ENCODE assay signal across 10 mouse cellular contexts in the genomic region with DNA sequence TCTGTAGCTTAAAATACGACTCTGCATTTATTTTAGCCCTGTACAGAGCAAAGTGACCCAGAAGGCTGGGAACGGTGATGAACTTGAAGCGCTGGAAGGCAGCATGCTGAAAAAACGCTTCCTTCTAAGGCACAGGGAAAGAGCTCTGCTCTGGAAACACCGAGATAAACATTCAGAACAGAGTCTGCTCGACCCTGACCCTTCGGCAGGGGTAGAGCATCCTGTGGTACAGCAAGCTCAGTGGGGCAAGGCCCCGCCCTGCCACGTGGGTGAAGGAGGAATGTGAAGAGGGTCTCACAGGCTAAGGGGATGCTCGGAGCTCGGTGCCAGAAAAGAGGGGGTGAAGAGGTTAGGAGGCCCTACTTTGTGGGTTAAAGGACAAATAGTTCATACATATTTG. TPM values are rescaled to one million over a fixed set of nuclear protein-coding genes. Genes with fewer than 3 reads are reported as not detected.
A peak's percentile ranks its signal among the peaks of the same experiment; 100 is the strongest.
DNase-seq lines count a peak whose midpoint lies in the region; ATAC-seq lines count a peak whose summit lies in the region.
"Had no signal": no experiment of that assay in that cellular context is flagged by ENCODE, and none has a peak within 500 bp of the region (broad histone marks: within the 10 kb centered on the region; RNA-seq: fewer than 3 reads in every experiment).

No protein-coding gene starts in this region.

- H3K9me3 ChIP-seq in limb, embryonic 11.5 days (ENCODE audit: control insufficient read depth, low read length), result no peaks in the 10 kb centered on the region
- no peaks in the 10 kb centered on the region for H3K9me3 ChIP-seq in limb, embryonic 10.5 days (replicated peaks)
- no peaks in the 10 kb centered on the region for H3K9me3 ChIP-seq in intestine, embryonic 16.5 days (ENCODE audit: control insufficient read depth, low read length)
- H3K9me3 ChIP-seq in stomach, embryonic 16.5 days (replicated peaks; ENCODE audit: control insufficient read depth, low read length), result no peaks in the 10 kb centered on the region
- no peaks in the 10 kb centered on the region for H3K9me3 ChIP-seq in forebrain, embryonic 15.5 days

- no peak for ATAC-seq in limb, embryonic 11.5 days (ENCODE audit: insufficient number of reproducible peaks, low FRiP score, low TSS enrichment, low read depth)
- ATAC-seq in intestine, embryonic 16.5 days, result no peak
- ATAC-seq in stomach, embryonic 16.5 days (ENCODE audit: insufficient read depth, low FRiP score), result no peak
- ATAC-seq in forebrain, embryonic 15.5 days (replicated peaks), result no peak

- 0 out of 2 replicates have a peak overlapping the region, but pooled peaks have one; percentile 10 for H3K4me2 ChIP-seq in limb, embryonic 11.5 days (ENCODE audit: low read depth, severe bottlenecking)
- H3K4me2 ChIP-seq in intestine, embryonic 16.5 days (ENCODE audit: low read depth, low read length), result peak overlapping the region; percentile 77; the same call in 1 of the 2 replicates
- peak overlapping the region; percentile 74 for H3K4me2 ChIP-seq in stomach, embryonic 16.5 days (ENCODE audit: low read depth, low read length)
- no peak overlapping the region for H3K4me2 ChIP-seq in forebrain, embryonic 15.5 days (replicated peaks)

- H3K4me1 ChIP-seq in limb, embryonic 11.5 days (ENCODE audit: control insufficient read depth, insufficient read depth, low read length), result no peaks in the 10 kb centered on the region
- H3K4me1 ChIP-seq in limb, embryonic 10.5 days, result peaks cover 30% of the 10 kb centered on the region
- peaks cover 17% of the 10 kb centered on the region for H3K4me1 ChIP-seq in intestine, embryonic 16.5 days (ENCODE audit: control insufficient read depth, insufficient read depth, low read length)
- H3K4me1 ChIP-seq in stomach, embryonic 16.5 days (ENCODE audit: control insufficient read depth, insufficient read depth, low read length), result peaks cover 12% of the 10 kb centered on the region
- H3K4me1 ChIP-seq in forebrain, embryonic 15.5 days, result peaks cover 8% of the 10 kb centered on the region; the same call in 1 of the 2 replicates

- no peak overlapping the region for H3K4me3 ChIP-seq in limb, embryonic 11.5 days (ENCODE audit: low read depth, low read length)
- H3K4me3 ChIP-seq in limb, embryonic 10.5 days, result no peak overlapping the region
- no peak overlapping the region; the same call in 1 of the 2 replicates for H3K4me3 ChIP-seq in intestine, embryonic 16.5 days (ENCODE audit: low read length)
- H3K4me3 ChIP-seq in stomach, embryonic 16.5 days (replicated peaks; ENCODE audit: low read length), result no peak overlapping the region; the same call in 1 of the 2 replicates
- no peak overlapping the region for H3K4me3 ChIP-seq in forebrain, embryonic 15.5 days

- no peak overlapping the region for H3K9ac ChIP-seq in limb, embryonic 11.5 days (ENCODE audit: low read length)
- H3K9ac ChIP-seq in intestine, embryonic 16.5 days (ENCODE audit: low read depth, low read length), result peak overlapping the region; percentile 38; the same call in 1 of the 2 replicates
- no peak overlapping the region; the same call in 1 of the 2 replicates for H3K9ac ChIP-seq in stomach, embryonic 16.5 days (ENCODE audit: low read length)
- no peak overlapping the region for H3K9ac ChIP-seq in forebrain, embryonic 15.5 days (replicated peaks)

- no peak overlapping the region for H3K27ac ChIP-seq in limb, embryonic 11.5 days (replicated peaks; ENCODE audit: low read depth, low read length)
- no peak overlapping the region for H3K27ac ChIP-seq in limb, embryonic 10.5 days
- no peak overlapping the region for H3K27ac ChIP-seq in intestine, embryonic 16.5 days (ENCODE audit: low read length)
- peak overlapping the region; percentile 44; the same call in 1 of the 2 replicates for H3K27ac ChIP-seq in stomach, embryonic 16.5 days (ENCODE audit: low read length)
- no peak overlapping the region for H3K27ac ChIP-seq in forebrain, embryonic 15.5 days (replicated peaks)

- DNase-seq in heart, adult 11 months, result peak; percentile 92
- DNase-seq in heart, adult 8-10 months (ENCODE audit: low spot score), result no peak
- no peak for DNase-seq in limb, embryonic 11.5 days (ENCODE audit: low spot score)
- no peak for DNase-seq in limb, embryonic 10.5 days (ENCODE audit: low spot score)
- no peak for DNase-seq in spleen, postnatal 10 days (ENCODE audit: low spot score in 2 of 2)
- DNase-seq: layer of hippocampus, postnatal 36 days had no signal

- no peaks in the 10 kb centered on the region for H3K36me3 ChIP-seq in limb, embryonic 11.5 days (ENCODE audit: control insufficient read depth, insufficient read depth, low read length)
- no peaks in the 10 kb centered on the region for H3K36me3 ChIP-seq in limb, embryonic 10.5 days
- H3K36me3 ChIP-seq in intestine, embryonic 16.5 days (ENCODE audit: control insufficient read depth, insufficient read depth, low read length), result no peaks in the 10 kb centered on the region
- no peaks in the 10 kb centered on the region for H3K36me3 ChIP-seq in stomach, embryonic 16.5 days (ENCODE audit: control insufficient read depth, insufficient read depth, low read length)
- no peaks in the 10 kb centered on the region for H3K36me3 ChIP-seq in forebrain, embryonic 15.5 days

- no peaks in the 10 kb centered on the region for H3K27me3 ChIP-seq in limb, embryonic 11.5 days (ENCODE audit: control insufficient read depth, insufficient read depth, low read length)
- H3K27me3 ChIP-seq in limb, embryonic 10.5 days (ENCODE audit: low read depth, poor library complexity, severe bottlenecking), result no peaks in the 10 kb centered on the region
- H3K27me3 ChIP-seq in intestine, embryonic 16.5 days (replicated peaks; ENCODE audit: control insufficient read depth, insufficient read depth, low read length), result no peaks in the 10 kb centered on the region
- no peaks in the 10 kb centered on the region for H3K27me3 ChIP-seq in stomach, embryonic 16.5 days (ENCODE audit: control insufficient read depth, insufficient read depth, low read length)
- no peaks in the 10 kb centered on the region for H3K27me3 ChIP-seq in forebrain, embryonic 15.5 days

- 39% methylated on average over 11 of the region's 11 CpGs for WGBS in limb, embryonic 11.5 days
- WGBS in limb, embryonic 10.5 days, result 39% methylated on average over 11 of the region's 11 CpGs
- 21% methylated on average over 11 of the region's 11 CpGs for WGBS in intestine, embryonic 16.5 days
- WGBS in stomach, embryonic 16.5 days, result 20% methylated on average over 11 of the region's 11 CpGs
- 58% methylated on average over 11 of the region's 11 CpGs for WGBS in forebrain, embryonic 15.5 days

RNA-seq across cellular contexts. Expression of a gene that starts 1.6 kb away (rescaled TPM):
- 10 to 100 TPM in 1 of 4 experiments, 1 to 10 TPM in 3; 8.9 to 10.3 (median 9.2) TPM for total RNA-seq in heart, adult 8-10 months (2022)
- 25.1 and 26.0 TPM in 2 replicates for polyA plus RNA-seq in limb, embryonic 11.5 days (2014; fragmentation: Nextera tagmentation; extraction: Ambion mirVana)
- polyA plus RNA-seq in limb, embryonic 10.5 days (2016; fragmentation: Nextera tagmentation; extraction: Ambion mirVana), result 19.4 and 22.0 TPM in 2 replicates
- 34.2 and 34.3 TPM in 2 replicates for polyA plus RNA-seq in intestine, embryonic 16.5 days (2015; fragmentation: Nextera tagmentation; extraction: Ambion mirVana)
- 25.8 and 27.5 TPM in 2 replicates for polyA plus RNA-seq in stomach, embryonic 16.5 days (2015; fragmentation: Nextera tagmentation; extraction: Ambion mirVana)
- polyA plus RNA-seq in forebrain, embryonic 15.5 days (2015; fragmentation: Nextera tagmentation; extraction: Ambion mirVana), result 8.1 and 8.7 TPM in 2 replicates

RNA-seq across cellular contexts. Expression of a gene that starts 48.0 kb away (rescaled TPM):
- under 1 TPM in 3 of 4 experiments, not detected in 1; 0.19 to 0.22 (median 0.19) TPM for total RNA-seq in heart, adult 8-10 months (2022)
- polyA plus RNA-seq in limb, embryonic 11.5 days (2014; fragmentation: Nextera tagmentation; extraction: Ambion mirVana), result not detected in 2 replicates
- polyA plus RNA-seq in limb, embryonic 10.5 days (2016; fragmentation: Nextera tagmentation; extraction: Ambion mirVana), result 0.10 TPM in 1 of 2 replicates, not detected in the other
- 27.7 and 32.4 TPM in 2 replicates for polyA plus RNA-seq in intestine, embryonic 16.5 days (2015; fragmentation: Nextera tagmentation; extraction: Ambion mirVana)
- polyA plus RNA-seq in stomach, embryonic 16.5 days (2015; fragmentation: Nextera tagmentation; extraction: Ambion mirVana), result 56.6 and 69.2 TPM in 2 replicates
- polyA plus RNA-seq in forebrain, embryonic 15.5 days (2015; fragmentation: Nextera tagmentation; extraction: Ambion mirVana), result 0.36 and 0.38 TPM in 2 replicates
- total RNA-seq: neutrophil, adult 5-6 weeks had no signal

Comparison
In these comparisons a context has a peak if more than half of its experiments do, and no peak if none do; other contexts are left out.
1. RNA of a gene that starts 48.0 kb away (polyA plus RNA-seq): 56.6 to 69.2 TPM in stomach, embryonic 16.5 days and 27.7 to 32.4 TPM in intestine, embryonic 16.5 days; 0.36 to 0.38 TPM in forebrain, embryonic 15.5 days, not detected in limb, embryonic 11.5 days and 0.10 TPM in limb, embryonic 10.5 days; every median in the first group is over 10 times any median in the second.